Mouse (Mus musculus) B cell, adult (primary cell): ENCODE results near the gene Cbfa2t3. TPM values are rescaled to one million over a fixed set of nuclear protein-coding genes. Genes with fewer than 3 reads are reported as not detected.

ENCODE experiments used
- total RNA-seq: library from RNA; stranded (reverse); gene quantifications from 4 replicates; pipeline ENCODE4 v1.2.4, GENCODE M21; 2023; ENCODE audit not compliant: inconsistent age

The Cbfa2t3 gene
- 58.9 to 63.9 TPM (median 60.8 TPM) in 4 replicates for total RNA-seq

GRCm38 (mm10) chr8:122699005-122699492, at the start of gene Cbfa2t3:
TSS of gene Cbfa2t3 (minus strand) at chr8:122699109.

DNA sequence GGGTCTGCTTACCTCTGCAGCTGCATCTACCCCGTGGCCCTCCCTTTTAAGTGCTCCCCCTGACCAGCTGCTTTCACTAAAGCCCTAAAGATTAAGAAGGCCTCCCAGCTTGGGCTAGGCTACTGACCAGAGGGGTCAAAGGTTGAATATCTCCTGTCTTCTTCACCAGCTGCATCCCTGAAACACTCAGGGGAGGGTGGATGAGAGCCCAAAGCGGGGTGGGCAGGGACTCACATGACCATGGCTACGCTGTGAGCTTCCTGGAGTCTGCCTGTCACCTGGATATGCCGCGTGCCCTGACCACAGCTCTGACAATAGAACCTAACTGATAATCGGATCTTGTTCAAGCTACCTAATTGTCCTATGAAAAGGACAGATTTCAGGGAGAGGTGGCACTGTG, 76.2 kb downstream of the Cbfa2t3 start, which contains the start of gene Pabpn1l:
Pabpn1l (minus strand) TSS at position 13 of the 400 bp plus-strand sequence.

GRCm38 (mm10) chr8:122611295-122612133, 87.4 kb downstream of the Cbfa2t3 start, which contains the start of the genes Galns and Trappc2l:
TSS of gene Galns (minus strand) at chr8:122611463.
TSS of gene Trappc2l (plus strand) at chr8:122611640.

DNA sequence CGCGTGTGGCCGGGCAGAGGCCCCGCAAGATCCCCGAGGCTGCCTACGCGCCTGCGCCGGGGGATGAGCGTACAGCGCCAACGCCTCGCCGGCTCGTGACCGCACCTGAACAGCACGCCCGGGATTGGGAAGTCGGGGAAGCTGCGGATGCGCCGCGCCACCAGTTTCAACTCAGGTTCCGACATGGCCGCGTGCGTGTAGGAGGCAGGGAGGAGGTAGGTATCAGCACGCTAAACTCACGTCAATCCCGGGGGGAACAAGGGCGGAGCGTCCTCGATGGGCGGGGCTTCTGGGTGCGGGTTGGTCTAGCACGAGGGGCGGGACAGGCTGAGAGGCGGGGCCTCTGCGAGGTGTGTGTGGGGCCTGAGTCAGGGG, 122.3 kb downstream of the Cbfa2t3 start, which contains the start of gene Aprt:
Aprt (minus strand) TSS at position 262 of the 375 bp plus-strand sequence.

Other genes starting within 250 kb of the Cbfa2t3 start
- gene Snai3, start 238.4 kb downstream of the Cbfa2t3 start, total RNA-seq = 3.1 to 4.4 TPM (median 3.9 TPM) in 4 replicates
- gene Rnf166, start 223.0 kb downstream of the Cbfa2t3 start, total RNA-seq = 38.7 to 43.7 TPM (median 41.0 TPM) in 4 replicates
- 57.5 to 66.9 TPM (median 58.8 TPM) in 4 replicates for gene Ctu2, start 223.0 kb downstream of the Cbfa2t3 start, total RNA-seq
- 50.5 to 55.1 TPM (median 53.3 TPM) in 4 replicates for gene Piezo1, start 147.8 kb downstream of the Cbfa2t3 start, total RNA-seq
- 154 to 175 TPM (median 169 TPM) in 4 replicates for gene Cdt1, start 131.1 kb downstream of the Cbfa2t3 start, total RNA-seq
- gene Aprt, start 122.2 kb downstream of the Cbfa2t3 start, total RNA-seq = 78.0 to 94.8 TPM (median 88.3 TPM) in 4 replicates
- 26.1 to 34.6 TPM (median 27.1 TPM) in 4 replicates for gene Galns, start 87.6 kb downstream of the Cbfa2t3 start, total RNA-seq
- 44.4 to 55.6 TPM (median 52.9 TPM) in 4 replicates for gene Trappc2l, start 87.5 kb downstream of the Cbfa2t3 start, total RNA-seq
- gene Pabpn1l, start 76.4 kb downstream of the Cbfa2t3 start, total RNA-seq = 0.48 TPM in 1 of 4 replicates, not detected in the others
- gene Acsf3, start 76.4 kb upstream of the Cbfa2t3 start, total RNA-seq = 16.6 to 19.5 TPM (median 18.2 TPM) in 4 replicates
- gene Cdh15, start 148.9 kb upstream of the Cbfa2t3 start, total RNA-seq = 0.16 TPM in 1 of 4 replicates, not detected in the others